Mouse (Mus musculus) v-Abl transformed pro-B cells (cell line): ENCODE results near the gene Rpl18.

Source experiments
- in situ Hi-C, 2 experiments: fragments of 400-800 bp; cut with MboI; formaldehyde crosslinking; loops; one replicate each; pipeline ENCODE4 v1.15.1; 2025; ENCODE audit not compliant: unreplicated experiment in 2 of 2

The Rpl18 gene

GRCm38 (mm10) chr7:45720413-45721233, 5.4 kb downstream of the Rpl18 start, which contains the start of gene Fam83e:
Gene Fam83e (plus strand): TSS chr7:45721212.
- in situ Hi-C loops = loop anchor here (25.0 kb wide), 2 partner anchors 708 to 1183 kb away; partner anchors contain the start of genes Pold1 (in 2 of the 2), Spib (in 2 of the 2), Rras (in 1 of the 2) and Scaf1 (in 1 of the 2)

GRCm38 (mm10) chr7:45721234-45721571, 5.9 kb downstream of the Rpl18 start:
- in situ Hi-C loops = loop anchor here (25.0 kb wide), 2 partner anchors 709 to 1184 kb away; partner anchors contain the start of genes Pold1 (in 2 of the 2), Spib (in 2 of the 2), Rras (in 1 of the 2) and Scaf1 (in 1 of the 2)

DNA sequence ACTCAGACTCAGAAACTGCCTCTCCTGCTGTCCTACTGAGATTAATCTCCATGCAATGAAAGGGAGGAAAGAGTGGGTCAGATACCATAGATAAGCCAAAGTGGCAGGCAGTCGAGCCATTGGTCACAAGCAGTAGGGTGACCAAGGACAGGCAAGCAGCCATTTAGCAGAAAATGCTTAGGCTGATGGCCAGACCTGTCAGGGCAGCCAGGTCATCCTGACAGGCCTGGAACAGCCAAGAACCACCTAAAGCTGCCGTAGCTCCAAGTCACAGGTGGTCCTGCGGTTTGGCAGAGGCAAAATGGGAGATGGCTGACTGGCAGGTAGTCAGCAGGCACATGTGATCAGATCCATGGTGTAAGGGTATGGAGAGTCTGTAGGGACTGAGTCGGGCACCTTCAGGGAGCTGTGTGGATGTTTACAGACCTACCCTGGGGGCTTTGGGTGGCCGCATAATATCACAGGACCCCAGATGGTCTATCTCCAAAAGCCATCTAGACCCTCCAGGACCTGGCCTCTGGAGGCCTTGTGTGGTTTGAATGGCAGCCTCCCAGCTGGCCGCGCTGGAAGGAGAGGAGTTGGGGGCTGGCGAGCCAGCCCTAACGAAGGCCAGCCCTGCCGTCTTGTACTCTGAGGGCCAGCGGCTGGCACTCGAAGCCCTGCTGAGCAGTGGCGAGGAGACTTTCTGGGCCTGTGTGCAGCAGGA, 6.5 kb downstream of the Rpl18 start:
- in situ Hi-C loops = loop anchor here (25.0 kb wide), 2 partner anchors 709 to 1184 kb away; partner anchors contain the start of genes Pold1 (in 2 of the 2), Spib (in 2 of the 2), Rras (in 1 of the 2) and Scaf1 (in 1 of the 2)

DNA sequence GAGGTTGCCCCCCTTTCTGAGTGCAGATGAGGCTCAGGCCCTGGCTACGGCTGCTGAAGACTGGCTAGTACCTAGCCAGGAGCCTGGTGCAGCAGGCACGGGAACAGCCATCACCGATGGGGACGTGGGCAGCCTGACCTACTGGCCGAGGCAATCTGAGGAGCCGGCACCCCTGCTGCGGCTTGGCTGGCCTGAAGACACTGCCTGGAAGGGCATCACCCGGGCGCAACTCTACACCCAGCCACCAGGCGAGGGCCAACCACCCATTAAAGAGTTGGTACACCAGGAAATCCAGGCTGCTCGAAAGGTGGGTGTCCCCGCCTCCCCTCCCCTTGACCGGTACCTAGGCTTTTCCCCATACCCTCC, 7.1 kb downstream of the Rpl18 start:
- in situ Hi-C loops = loop anchor here (25.0 kb wide), 2 partner anchors 710 to 1185 kb away; partner anchors contain the start of genes Pold1 (in 2 of the 2), Spib (in 2 of the 2), Rras (in 1 of the 2) and Scaf1 (in 1 of the 2)

- in situ Hi-C loops = loop anchor here (25.0 kb wide), 2 partner anchors 711 to 1186 kb away; partner anchors contain the start of genes Pold1 (in 2 of the 2), Spib (in 2 of the 2), Rras (in 1 of the 2) and Scaf1 (in 1 of the 2)
Observed at GRCm38 (mm10) chr7:45723301-45723700, 8.0 kb downstream of the Rpl18 start.

DNA sequence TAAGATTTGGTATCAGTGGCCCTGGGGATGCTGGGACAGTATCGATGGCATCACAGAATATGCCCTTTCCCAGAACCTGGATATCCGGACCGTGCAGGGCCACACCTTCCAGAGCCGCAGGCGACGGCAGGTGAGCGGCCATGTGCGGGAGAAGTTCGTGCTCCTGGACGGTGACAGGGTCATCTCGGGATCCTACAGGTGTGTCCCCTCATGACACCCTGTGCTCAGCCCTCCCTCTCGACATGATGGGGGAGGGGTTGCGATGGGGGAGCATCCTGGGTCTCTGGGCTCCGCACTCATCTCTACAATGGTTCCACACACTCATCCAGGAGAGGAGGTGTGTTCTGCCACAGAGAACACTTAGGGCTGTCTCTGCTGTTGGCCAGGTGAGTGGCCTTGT, 8.5 kb downstream of the Rpl18 start:
- in situ Hi-C loops = loop anchor here (25.0 kb wide), 2 partner anchors 711 to 1186 kb away; partner anchors contain the start of genes Pold1 (in 2 of the 2), Spib (in 2 of the 2), Rras (in 1 of the 2) and Scaf1 (in 1 of the 2)

DNA sequence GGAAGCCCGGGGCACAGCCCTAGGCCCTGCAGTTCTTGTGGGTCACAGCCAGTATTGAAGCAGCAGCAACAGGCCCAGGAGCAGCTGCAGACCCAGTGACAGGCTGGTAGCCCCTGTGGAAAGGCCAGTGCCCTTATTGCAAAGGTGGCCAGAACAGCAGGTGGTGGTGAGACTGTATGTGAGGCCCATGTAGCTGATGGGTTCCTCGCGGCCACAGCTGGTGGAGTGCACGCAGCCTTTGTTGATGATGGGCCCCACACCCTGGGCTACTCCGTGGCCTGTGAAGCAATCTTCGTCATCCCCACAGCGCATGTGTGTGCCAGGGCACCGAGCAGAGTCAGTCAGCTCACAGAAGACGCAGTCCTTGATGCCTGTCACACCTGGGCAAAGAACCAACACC, 9.9 kb downstream of the Rpl18 start:
- in situ Hi-C loops = loop anchor here in 1 of 2 experiments (25.0 kb wide), 1 partner anchor 487 kb away; no protein-coding TSS in a partner anchor

GRCm38 (mm10) chr7:45725713-45726112, 10.5 kb downstream of the Rpl18 start, which contains the start of gene Spaca4:
Gene Spaca4 (minus strand): TSS chr7:45725813.
- in situ Hi-C loops = loop anchor here in 1 of 2 experiments (25.0 kb wide), 1 partner anchor 487 kb away; no protein-coding TSS in a partner anchor

DNA sequence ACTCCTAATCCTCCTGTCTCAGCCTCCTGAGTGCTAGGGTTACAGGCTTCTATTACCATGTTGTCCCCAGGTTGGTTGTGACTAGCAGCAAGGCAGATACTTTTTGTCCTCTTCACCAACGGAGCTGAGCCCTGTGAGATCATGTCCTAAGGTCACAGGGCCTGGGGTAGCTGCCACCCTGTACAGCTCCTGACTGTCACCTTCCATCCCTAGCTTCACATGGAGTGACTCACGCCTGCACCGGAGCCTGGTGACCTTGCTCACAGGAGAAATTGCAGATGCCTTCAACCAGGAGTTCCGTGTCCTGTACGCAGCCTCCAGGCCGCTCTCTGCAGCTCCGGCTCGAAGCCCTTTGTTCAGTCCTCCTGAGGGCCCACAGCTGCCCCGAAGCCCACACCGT, 11.2 kb downstream of the Rpl18 start:
- in situ Hi-C loops = loop anchor here in 1 of 2 experiments (25.0 kb wide), 1 partner anchor 486 kb away; no protein-coding TSS in a partner anchor

DNA sequence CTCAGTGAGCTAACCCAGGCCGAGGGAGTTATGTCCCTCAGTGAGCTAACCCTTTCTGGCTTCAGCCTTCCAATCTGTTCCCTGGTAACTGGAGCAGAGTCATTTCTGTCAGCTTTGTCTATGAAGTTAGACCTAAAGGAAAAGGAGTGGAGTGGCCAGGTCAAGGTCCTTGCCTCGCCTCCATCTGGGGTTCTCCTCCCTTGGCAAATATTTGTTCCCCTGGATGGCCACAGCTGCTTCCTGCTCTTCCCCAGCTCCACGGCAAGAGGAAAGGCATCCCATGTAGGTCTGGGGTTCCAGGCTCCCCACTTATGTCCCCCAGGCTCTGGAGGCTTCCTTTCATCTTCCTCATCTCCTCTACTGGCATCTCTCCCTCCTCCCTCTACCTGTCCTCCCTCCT, 12.4 kb downstream of the Rpl18 start:
- in situ Hi-C loops = loop anchor here in 1 of 2 experiments (25.0 kb wide), 1 partner anchor 485 kb away; no protein-coding TSS in a partner anchor

DNA sequence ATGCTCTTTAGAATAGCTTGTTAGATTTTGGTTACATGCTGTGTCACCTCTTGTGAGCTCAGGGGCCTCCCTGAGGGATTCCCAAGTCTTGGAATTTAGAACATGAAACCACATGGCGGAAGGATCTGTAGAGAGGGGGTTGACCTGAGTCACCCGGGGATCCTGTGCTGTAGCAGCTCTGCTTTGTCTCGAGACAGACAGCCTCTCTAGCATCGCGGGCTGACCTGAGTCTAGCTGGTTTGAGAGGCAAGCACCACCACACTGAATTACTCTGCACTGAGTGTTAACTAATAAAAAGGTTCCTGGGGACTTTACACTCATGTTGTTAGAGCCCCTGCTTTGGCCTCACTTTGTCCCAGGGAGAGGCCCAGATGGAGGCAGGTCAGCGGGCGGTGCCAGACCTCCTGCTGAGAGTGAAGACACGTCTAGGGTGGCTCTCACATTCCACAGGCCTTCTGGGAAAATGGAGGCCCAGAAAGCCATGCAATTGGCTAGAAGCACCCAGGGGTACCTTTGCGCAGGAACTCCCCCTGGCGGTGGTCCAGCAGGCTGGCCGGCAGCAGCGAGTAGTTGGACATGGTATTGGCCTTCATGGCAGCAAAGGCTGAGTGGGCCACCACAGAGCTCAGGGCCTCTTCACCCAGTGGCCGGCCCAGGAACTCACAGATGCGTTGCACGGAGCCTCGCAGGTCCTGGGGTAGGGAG, 15.6 kb downstream of the Rpl18 start:
- in situ Hi-C loops = loop anchor here (5.0 to 25.0 kb wide), 2 partner anchors 191 to 481 kb away; partner anchors contain the start of genes Ccdc114 (in 1 of the 2) and Emp3 (in 1 of the 2)

GRCm38 (mm10) chr7:45733477-45733876, 18.2 kb downstream of the Rpl18 start:
- in situ Hi-C loops = loop anchor here (5.0 to 25.0 kb wide), 2 partner anchors 189 to 479 kb away; partner anchors contain the start of genes Ccdc114 (in 1 of the 2) and Emp3 (in 1 of the 2)

DNA sequence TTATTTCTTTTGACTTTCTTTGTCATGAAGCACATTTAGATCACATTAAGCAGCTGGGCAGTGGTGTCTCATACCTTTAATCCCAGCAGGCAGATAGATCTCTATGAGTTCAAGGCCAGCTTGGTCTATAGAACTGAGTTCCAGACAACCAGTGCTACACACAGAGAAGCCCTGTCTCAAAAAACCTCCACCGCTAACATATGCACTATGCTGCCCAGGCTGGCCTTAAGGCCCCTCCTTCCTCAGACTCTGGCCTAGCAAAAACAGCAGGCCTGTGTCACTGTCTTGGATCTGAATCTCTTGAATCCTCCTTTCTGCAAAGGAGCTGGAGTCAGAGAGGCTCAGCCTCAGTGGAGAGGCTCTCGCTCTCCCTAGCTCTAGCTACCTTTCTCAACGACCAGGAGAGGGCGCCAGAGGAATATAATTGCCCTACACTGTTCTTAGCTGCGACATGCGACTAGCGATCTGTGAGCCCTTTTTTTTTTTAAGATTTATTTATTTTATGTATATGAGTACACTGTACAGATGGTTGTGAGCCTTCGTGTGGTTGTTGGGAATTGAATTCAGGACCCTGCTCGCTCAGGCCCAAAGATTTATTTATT, 24.0 kb downstream of the Rpl18 start:
- in situ Hi-C loops = loop anchor here (5.0 to 25.0 kb wide), 4 partner anchors 63 to 473 kb away; no protein-coding TSS in a partner anchor

DNA sequence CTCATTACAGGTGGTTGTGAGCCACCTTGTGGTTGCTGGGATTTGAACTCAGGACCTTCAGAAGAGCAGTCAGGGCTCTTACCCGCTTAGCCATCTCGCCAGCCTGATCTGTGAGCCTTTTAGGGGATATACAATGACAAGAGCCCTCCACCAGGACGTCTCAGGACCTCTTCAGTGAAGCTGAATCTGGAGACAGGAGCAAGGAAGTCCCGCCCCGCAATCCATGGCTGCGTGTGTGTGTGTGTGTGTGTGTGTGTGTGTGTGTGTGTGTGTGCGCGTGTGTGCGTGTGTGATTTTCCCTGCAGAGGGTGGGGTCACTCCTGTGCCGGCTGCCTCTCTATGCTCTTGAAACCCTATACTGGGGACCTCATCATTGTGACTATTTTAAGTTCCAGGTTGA, 24.6 kb downstream of the Rpl18 start:
- in situ Hi-C loops = loop anchor here (5.0 to 25.0 kb wide), 4 partner anchors 62 to 472 kb away; no protein-coding TSS in a partner anchor

GRCm38 (mm10) chr7:45741308-45741707, 26.1 kb downstream of the Rpl18 start:
- in situ Hi-C loops = loop anchor here in 1 of 2 experiments (25.0 kb wide), 1 partner anchor 471 kb away; no protein-coding TSS in a partner anchor

- in situ Hi-C loops = loop anchor here in 1 of 2 experiments (25.0 kb wide), 1 partner anchor 471 kb away; no protein-coding TSS in a partner anchor
Observed at GRCm38 (mm10) chr7:45741777-45742176, 26.5 kb downstream of the Rpl18 start.

DNA sequence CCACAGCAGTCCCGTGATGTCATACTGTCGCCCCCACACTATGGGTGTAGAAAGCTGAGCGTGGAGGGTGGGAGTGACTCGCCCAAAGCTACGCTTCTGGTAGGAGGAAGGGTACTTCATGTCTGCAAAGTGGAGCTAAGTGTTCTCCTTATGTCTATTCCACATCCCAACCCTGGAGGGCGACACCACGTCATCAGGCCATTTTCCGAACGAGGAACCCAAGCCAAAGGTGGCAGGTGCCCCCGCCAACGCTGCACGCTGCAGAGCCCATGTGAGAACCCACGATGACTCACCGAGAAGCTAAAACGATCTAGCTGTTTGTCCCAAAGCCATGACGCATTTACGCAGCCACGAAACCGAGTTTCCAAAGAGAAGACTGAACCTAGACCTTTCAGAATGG, 27.1 kb downstream of the Rpl18 start:
- in situ Hi-C loops = loop anchor here in 1 of 2 experiments (25.0 kb wide), 1 partner anchor 470 kb away; no protein-coding TSS in a partner anchor

DNA sequence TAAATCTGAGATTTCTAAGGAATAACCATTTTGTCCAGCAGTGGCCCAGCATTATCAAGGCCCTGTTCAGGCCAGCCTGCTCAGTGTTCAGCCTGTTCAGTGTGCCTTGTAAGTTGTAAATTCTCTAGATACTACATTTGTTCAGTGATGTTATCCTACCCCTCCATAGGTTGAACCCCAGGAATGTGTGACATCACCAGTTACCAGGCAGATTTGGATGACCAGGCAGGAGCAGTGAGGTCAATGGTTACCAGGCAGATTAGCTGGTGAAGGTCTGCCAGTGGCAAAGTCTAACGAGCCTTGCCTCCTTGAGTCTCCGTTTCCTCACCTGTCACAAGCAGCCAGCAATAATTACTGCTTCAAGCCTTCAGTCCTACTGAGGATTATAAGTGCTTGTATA, 29.1 kb downstream of the Rpl18 start:
- in situ Hi-C loops = loop anchor here in 1 of 2 experiments (25.0 kb wide), 1 partner anchor 468 kb away; no protein-coding TSS in a partner anchor
